Comparison of ENCODE assay signal across 9 mouse cellular contexts in the genomic region with DNA sequence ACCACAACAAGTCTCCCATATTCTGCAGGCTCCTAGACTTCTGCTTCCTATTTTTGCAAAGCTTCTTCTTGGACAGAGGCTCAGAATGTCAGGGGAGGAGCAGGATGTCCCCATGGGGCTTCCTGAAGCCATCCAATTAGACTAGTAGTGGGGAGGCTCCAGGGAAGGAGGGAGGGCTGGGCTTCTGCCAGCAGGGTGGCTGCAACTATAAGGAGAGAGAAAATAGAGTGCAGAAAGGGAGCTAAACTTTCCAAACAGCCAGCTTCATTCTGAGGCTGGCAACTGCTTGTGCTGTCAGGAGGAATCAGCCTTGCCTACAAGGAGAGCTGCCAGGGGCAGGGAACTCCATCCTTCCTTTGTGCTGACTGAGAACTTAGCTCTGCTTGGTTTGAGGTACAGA.
DNase-seq lines count a peak whose midpoint lies in the region; ATAC-seq and TF ChIP-seq lines count a peak whose summit lies in the region.
"Had no signal": no experiment of that assay in that cellular context is flagged by ENCODE, and none has a peak within 500 bp of the region (broad histone marks: within the 10 kb centered on the region; RNA-seq: fewer than 3 reads in every experiment).

No protein-coding gene starts in this region.

- no peak for TF ChIP-seq CTCF in kidney, postnatal 0 days (IDR thresholded peaks at IDR 0.05; ENCODE audit: low read depth)
- TF ChIP-seq CTCF in forebrain, postnatal 0 days (IDR thresholded peaks at IDR 0.05; ENCODE audit: low read depth), result no peak

- H3K4me2 ChIP-seq in kidney, postnatal 0 days (ENCODE audit: low read length), result no peak overlapping the region
- H3K4me2 ChIP-seq in forebrain, postnatal 0 days (ENCODE audit: low read depth), result no peak overlapping the region
- H3K4me2 ChIP-seq in liver, embryonic 11.5 days, result no peak overlapping the region

- no peaks in the 10 kb centered on the region for H3K9me3 ChIP-seq in kidney, postnatal 0 days (replicated peaks; ENCODE audit: low read length)
- no peaks in the 10 kb centered on the region for H3K9me3 ChIP-seq in forebrain, postnatal 0 days (ENCODE audit: low read length)
- no peaks in the 10 kb centered on the region for H3K9me3 ChIP-seq in liver, embryonic 11.5 days (ENCODE audit: control insufficient read depth, low read length)

- intact Hi-C loops in left cerebral cortex, postnatal 36 days (cut with DNase I), result no loop called here

- no peak for ATAC-seq in kidney, postnatal 0 days (replicated peaks; ENCODE audit: low FRiP score, low read depth)
- ATAC-seq in forebrain, postnatal 0 days, result peak; percentile 51
- ATAC-seq in liver, embryonic 11.5 days (replicated peaks; ENCODE audit: low FRiP score), result no peak

- no peak overlapping the region for H3K9ac ChIP-seq in kidney, postnatal 0 days (ENCODE audit: low read depth, low read length)
- no peak overlapping the region for H3K9ac ChIP-seq in forebrain, postnatal 0 days
- H3K9ac ChIP-seq in liver, embryonic 11.5 days (ENCODE audit: low read depth, low read length), result no peak overlapping the region

- no peak overlapping the region for H3K27ac ChIP-seq in kidney, postnatal 0 days
- no peak overlapping the region for H3K27ac ChIP-seq in forebrain, postnatal 0 days (ENCODE audit: low read depth, low read length)
- H3K27ac ChIP-seq in liver, embryonic 11.5 days (ENCODE audit: low read depth, low read length), result no peak overlapping the region
- H3K27ac ChIP-seq: layer of hippocampus, adult 2 months had no signal

- no peaks in the 10 kb centered on the region for H3K27me3 ChIP-seq in kidney, postnatal 0 days (ENCODE audit: insufficient read depth, low read length)
- H3K27me3 ChIP-seq in forebrain, postnatal 0 days (ENCODE audit: insufficient read depth, low read length), result no peaks in the 10 kb centered on the region
- no peaks in the 10 kb centered on the region for H3K27me3 ChIP-seq in liver, embryonic 11.5 days (replicated peaks; ENCODE audit: control insufficient read depth, insufficient read depth, low read length)

- no peaks in the 10 kb centered on the region for H3K36me3 ChIP-seq in kidney, postnatal 0 days (ENCODE audit: insufficient read depth, low read length)
- H3K36me3 ChIP-seq in forebrain, postnatal 0 days (ENCODE audit: insufficient read depth), result no peaks in the 10 kb centered on the region
- no peaks in the 10 kb centered on the region for H3K36me3 ChIP-seq in liver, embryonic 11.5 days (ENCODE audit: control insufficient read depth, insufficient read depth, low read length)

- no peaks in the 10 kb centered on the region for H3K4me1 ChIP-seq in kidney, postnatal 0 days (replicated peaks; ENCODE audit: insufficient read depth, low read length)
- H3K4me1 ChIP-seq in forebrain, postnatal 0 days (ENCODE audit: insufficient read depth), result no peaks in the 10 kb centered on the region
- H3K4me1 ChIP-seq in liver, embryonic 11.5 days (replicated peaks; ENCODE audit: control insufficient read depth, insufficient read depth, low read length), result no peaks in the 10 kb centered on the region

- H3K4me3 ChIP-seq in kidney, postnatal 0 days (replicated peaks; ENCODE audit: low read depth, low read length), result no peak overlapping the region
- no peak overlapping the region for H3K4me3 ChIP-seq in forebrain, postnatal 0 days (ENCODE audit: low read depth, low read length)
- H3K4me3 ChIP-seq in liver, embryonic 11.5 days (ENCODE audit: low read depth, low read length), result no peak overlapping the region
- H3K4me3 ChIP-seq: layer of hippocampus, adult 2 months had no signal

- peak; percentile 4 for DNase-seq in kidney, postnatal 0 days (ENCODE audit: low spot score)
- no peak for DNase-seq in kidney, adult 18-20 months
- peak; percentile 1 for DNase-seq in cerebellum, adult 8-10 months
- peak; percentile 41 for DNase-seq in forebrain, postnatal 0 days
- DNase-seq in left cerebral cortex, postnatal 36 days (ENCODE audit: low spot score in 2 of 2), result peak; percentile 8 to 24
- no peak for DNase-seq in liver, embryonic 11.5 days (ENCODE audit: low spot score)
- no peak for DNase-seq in thymus, postnatal 0 days (ENCODE audit: low spot score)
- DNase-seq: thymus, postnatal 36 days had no signal

Comparison
In these comparisons a context has a peak if more than half of its experiments do, and no peak if none do; other contexts are left out.
1. DNase-seq: peak in kidney, postnatal 0 days (single experiment), cerebellum, adult 8-10 months (single experiment), forebrain, postnatal 0 days (single experiment) and left cerebral cortex, postnatal 36 days (2 of 2); none in kidney, adult 18-20 months (single experiment), liver, embryonic 11.5 days (single experiment) and thymus, postnatal 0 days (single experiment).